Mouse (Mus musculus): ENCODE data around the gene Npsr1.

Npsr1 gene

DNA sequence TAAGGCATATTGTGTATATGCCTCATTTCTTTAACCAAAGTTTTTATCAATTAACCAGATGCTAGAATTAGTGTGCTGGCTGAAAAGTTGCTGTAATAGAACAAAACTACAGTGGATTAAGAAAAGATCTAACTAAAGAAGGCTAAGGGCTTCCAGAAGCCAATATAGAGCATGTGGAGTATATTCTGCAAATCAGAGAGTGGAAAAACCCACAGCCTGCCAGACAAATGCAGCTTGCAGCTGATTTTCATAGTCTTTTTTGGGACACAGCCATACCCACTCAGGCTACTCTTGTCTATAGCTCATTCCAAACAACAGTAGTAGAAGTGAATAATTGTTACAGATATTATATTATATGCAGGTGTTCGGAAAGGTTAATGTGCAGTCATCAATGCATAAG, 138.7 kb downstream of the Npsr1 start:
- in situ Hi-C loops (cut with MboI) = no loop called here

DNA sequence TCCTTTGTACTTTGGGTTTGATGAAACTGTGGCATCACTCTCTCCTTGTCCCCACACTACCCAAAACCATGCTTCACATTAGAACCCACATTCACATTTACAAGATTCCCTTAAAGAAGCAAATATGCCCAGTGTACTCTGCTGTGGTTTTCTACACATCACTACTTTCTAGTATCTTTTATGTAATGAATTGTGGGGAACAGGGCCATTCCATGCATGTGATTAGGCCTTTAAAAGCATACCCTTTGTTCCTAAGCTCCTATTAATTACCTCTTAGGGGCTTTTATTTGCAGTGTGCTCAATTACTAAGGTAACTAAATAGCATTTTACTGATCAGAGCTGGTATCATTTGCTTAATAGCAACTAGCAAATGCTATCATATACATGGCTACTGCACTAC, 149.8 kb downstream of the Npsr1 start:
- in situ Hi-C loops (cut with MboI) = no loop called here

DNA sequence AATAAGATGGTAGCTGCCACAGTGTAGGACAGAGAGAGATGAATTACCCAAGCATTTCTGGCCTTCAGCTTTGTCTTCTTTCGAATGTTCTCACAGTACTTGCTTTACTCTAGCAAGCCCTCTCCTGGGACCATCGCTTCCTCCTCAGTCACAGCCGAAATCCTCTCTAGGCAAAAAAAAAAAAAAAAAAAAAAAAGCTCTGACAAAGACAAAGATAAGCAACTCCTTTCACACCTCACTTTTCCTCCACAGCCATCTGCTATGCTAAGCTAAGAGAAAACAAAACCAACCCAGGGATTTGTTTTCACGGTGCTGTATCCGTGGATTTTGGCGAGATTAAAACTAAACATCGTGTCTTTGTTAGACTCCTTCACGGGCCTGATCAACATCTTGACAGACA, 156.4 kb downstream of the Npsr1 start:
- in situ Hi-C loops (cut with MboI) = no loop called here

DNA sequence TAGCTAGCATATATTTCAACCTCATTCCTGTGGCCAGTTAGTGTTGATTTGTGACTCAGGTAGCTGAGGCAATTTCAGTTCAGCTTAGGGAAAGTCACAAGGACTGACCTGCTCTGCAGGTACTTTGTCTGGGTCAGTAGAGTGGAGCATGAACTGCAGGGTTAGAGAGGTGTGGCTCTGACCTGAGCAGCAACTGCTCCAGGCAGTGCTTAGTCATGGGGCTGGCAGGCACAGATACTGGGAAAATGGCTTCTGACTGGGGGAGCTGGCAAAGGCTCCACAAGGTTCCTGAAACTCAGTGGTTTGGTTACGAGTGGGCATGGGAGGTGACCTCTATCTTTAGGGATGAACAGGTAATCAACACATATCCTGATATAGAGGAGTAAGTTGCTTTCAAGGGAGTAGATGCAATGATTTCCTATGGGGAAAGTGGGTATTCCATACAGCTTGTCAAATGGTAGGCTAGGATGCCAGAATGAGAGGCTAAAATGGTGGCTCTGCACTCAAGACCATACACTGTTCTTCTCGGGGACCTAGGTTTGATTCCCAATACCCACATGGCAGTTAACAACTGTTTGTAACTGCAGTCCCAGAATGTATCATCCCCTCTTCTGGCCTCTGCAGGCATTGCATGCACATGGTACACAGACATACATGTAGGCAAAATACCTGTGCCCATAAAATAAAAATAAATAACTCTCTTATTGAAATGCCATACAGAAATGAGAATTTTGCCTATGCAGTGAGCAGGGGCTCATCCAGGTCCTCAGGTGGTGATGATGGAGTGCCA, 182.9 kb downstream of the Npsr1 start:
- in situ Hi-C loops (cut with MboI) = no loop called here

DNA sequence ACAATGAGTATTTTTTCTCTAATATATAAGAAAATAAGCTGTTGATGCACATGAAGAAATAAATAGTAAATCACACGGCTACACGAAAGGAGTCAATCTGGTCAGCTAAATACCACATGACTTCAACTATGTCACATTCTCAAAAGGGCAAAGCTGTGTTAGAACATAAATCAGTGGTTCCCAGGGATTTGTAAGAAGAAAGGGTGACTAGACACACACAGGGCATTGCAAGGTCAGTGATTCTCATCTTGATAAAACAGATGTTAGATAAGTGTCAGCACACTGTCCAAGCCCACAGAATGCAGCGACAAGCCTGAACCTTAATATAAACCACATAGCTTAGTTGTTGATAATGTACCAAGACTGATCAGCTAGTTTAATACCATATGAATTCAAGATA, 184.8 kb downstream of the Npsr1 start:
- in situ Hi-C loops (cut with MboI) = no loop called here

GRCm38 (mm10) chr9:24283071-24283470, 185.3 kb downstream of the Npsr1 start:
- in situ Hi-C loops (cut with MboI) = no loop called here

- in situ Hi-C loops (cut with MboI) = no loop called here
These were observed 185.7 kb downstream of the Npsr1 start for GRCm38 (mm10) chr9:24283536-24283935.

GRCm38 (mm10) chr9:24284239-24285084, 186.7 kb downstream of the Npsr1 start:
- in situ Hi-C loops (cut with MboI) = no loop called here

GRCm38 (mm10) chr9:24285419-24285818, 187.6 kb downstream of the Npsr1 start:
- in situ Hi-C loops (cut with MboI) = no loop called here

GRCm38 (mm10) chr9:24291385-24291784, 193.6 kb downstream of the Npsr1 start:
- in situ Hi-C loops (cut with MboI) = no loop called here

GRCm38 (mm10) chr9:24293252-24293959, 195.6 kb downstream of the Npsr1 start:
- in situ Hi-C loops (cut with MboI) = no loop called here

DNA sequence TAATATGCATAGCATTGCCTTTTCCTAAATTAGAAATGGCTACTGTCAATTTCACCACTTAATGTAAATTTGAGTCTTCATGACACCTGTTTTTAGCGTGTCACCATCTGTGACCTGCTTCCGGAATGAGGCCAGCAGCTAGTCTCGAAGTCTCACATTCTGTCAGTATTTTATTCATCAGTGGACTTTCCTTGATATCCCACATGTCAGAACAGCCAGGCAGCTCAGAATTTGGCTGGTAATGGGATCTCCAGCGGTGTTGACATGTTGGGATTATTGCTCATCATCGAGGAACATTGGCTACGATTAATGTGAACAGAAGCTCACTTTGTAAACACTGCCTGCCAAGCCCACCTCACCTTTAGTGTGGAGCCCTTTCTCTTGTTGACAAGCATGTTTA, 205.1 kb downstream of the Npsr1 start:
- in situ Hi-C loops (cut with MboI) = no loop called here

DNA sequence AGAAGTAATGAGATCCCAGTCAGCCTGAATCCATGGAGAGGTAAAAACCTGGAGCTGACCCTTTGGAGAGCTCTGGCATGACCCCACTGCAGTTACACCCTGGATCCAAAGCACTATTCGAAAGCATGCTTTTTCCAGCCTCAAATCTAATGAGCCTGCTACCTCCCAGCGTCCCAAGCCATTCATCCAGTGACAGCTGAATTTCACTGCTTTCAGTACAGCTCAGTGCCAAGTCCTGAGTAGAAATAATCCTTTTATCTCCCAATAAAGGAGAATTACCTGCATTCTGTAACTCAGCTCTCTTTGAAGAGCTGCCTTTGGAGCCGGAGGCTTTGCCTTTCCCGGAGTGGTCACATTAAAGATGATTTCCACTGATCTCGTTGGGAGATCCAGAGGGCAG, 209.2 kb downstream of the Npsr1 start:
- in situ Hi-C loops (cut with MboI) = no loop called here

GRCm38 (mm10) chr9:24307400-24307799, 209.6 kb downstream of the Npsr1 start:
- in situ Hi-C loops (cut with MboI) = no loop called here

DNA sequence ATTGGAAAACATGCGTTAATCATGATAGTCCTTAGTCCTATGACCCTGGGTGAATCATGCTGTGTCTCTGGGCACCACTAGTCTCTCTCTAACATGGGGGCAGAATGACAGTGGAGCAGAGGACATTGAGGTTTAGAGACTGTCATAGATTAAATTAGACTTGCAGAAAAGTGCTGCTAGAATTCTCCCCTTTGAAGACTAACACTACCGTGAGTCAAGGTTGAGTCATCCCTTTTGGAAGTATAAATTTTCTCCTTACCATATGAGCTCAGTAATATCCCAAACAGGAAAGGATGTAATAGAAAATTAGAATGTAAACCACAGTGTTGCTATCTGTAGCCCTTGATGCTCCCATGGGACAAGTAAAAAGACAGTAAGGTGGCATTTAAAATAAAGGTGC, 218.0 kb downstream of the Npsr1 start:
- in situ Hi-C loops (cut with MboI) = no loop called here

- in situ Hi-C loops (cut with MboI) = no loop called here
These were observed 233.9 kb downstream of the Npsr1 start for GRCm38 (mm10) chr9:24331661-24332060.

GRCm38 (mm10) chr9:24341321-24341720, 243.5 kb downstream of the Npsr1 start:
- in situ Hi-C loops (cut with MboI) = no loop called here

GRCm38 (mm10) chr9:24347011-24347410, 249.2 kb downstream of the Npsr1 start:
- in situ Hi-C loops (cut with MboI) = no loop called here

GRCm38 (mm10) chr9:24349510-24349909, 251.7 kb downstream of the Npsr1 start:
- in situ Hi-C loops (cut with MboI) = no loop called here

GRCm38 (mm10) chr9:24351402-24351801, 253.6 kb downstream of the Npsr1 start:
- in situ Hi-C loops (cut with MboI) = no loop called here
